Mouse (Mus musculus) small intestine, adult 2 months (tissue): ENCODE measurements at regions not wholly inside any gene's neighbourhood (a gene's known extent, or its start where the extent isn't known, plus 50 kb on each side); places are given as distances from the start of the nearest gene placed in this dataset.

Source experiments
- CTCF ChIP-seq: fragments of 200-500 bp; IDR thresholded peaks from 2 replicates; pipeline ENCODE4 v1.5.1; 2012; ENCODE audit warnings: low read depth, mild to moderate bottlenecking, control low read depth, inconsistent platforms, low read length, moderate library complexity, mixed read lengths; ENCODE audit not compliant: insufficient replicate concordance, insufficient read length; ENCODE audit errors: extremely low read depth
- POLR2A ChIP-seq: fragments of 200-500 bp; IDR thresholded peaks from 2 replicates; pipeline ENCODE4 v1.6.1; 2012; ENCODE audit warnings: low read depth, mild to moderate bottlenecking, control low read depth, inconsistent platforms, low read length, moderate library complexity

- TF ChIP-seq POLR2A (no peak), CTCF (no peak)
Observed at GRCm38 (mm10) chr17:47149158-47149557, 138.8 kb upstream of the Ubr2 start.
